Mouse (Mus musculus): ENCODE results near the gene Foxred1. TPM values are rescaled to one million over a fixed set of nuclear protein-coding genes. Genes with fewer than 3 reads are reported as not detected.
A peak's percentile ranks its signal among the peaks of the same experiment; 100 is the strongest.

Foxred1 gene
- 42.0 and 42.4 TPM in 2 replicates for polyA plus RNA-seq (2015; fragmentation: Nextera tagmentation; extraction: Ambion mirVana)

- 1% methylated on average over 65 of the region's 72 CpGs for WGBS
- Histone ChIP-seq H3K4me3 (replicated peaks) (peak within 1 kb of the TSS; percentile 69), H3K27ac (peak within 1 kb of the TSS; percentile 87), H3K27me3 (replicated peaks) (no peaks in the 10 kb centered on the region), H3K9me3 (no peaks in the 10 kb centered on the region), H3K36me3 (peaks cover 41% of the 10 kb centered on the region), H3K4me1 (replicated peaks) (peaks cover 12% of the 10 kb centered on the region), H3K4me2 (replicated peaks) (peak within 1 kb of the TSS; percentile 75), H3K9ac (peak within 1 kb of the TSS; percentile 77)
- peak; percentile 100 for ATAC-seq
Measured at GRCm38 (mm10) chr9:35210542-35211474, at the start of gene Foxred1. Foxred1 (minus strand) TSS chr9:35211055.

GRCm38 (mm10) chr9:35257365-35257764 is 46.5 kb upstream of the Foxred1 start:
- H3K4me1 ChIP-seq (replicated peaks), result no peaks in the 10 kb centered on the region
- no peaks in the 10 kb centered on the region for H3K9me3 ChIP-seq
- H3K27me3 ChIP-seq (replicated peaks), result no peaks in the 10 kb centered on the region
- no peak overlapping the region for H3K4me2 ChIP-seq (replicated peaks)
- no peak overlapping the region for H3K4me3 ChIP-seq (replicated peaks)
- H3K9ac ChIP-seq, result no peak overlapping the region
- 72% methylated on average over 7 of the region's 7 CpGs for WGBS
- no peaks in the 10 kb centered on the region for H3K36me3 ChIP-seq
- peak; percentile 72 for ATAC-seq
- no peak overlapping the region for H3K27ac ChIP-seq

GRCm38 (mm10) chr9:35249476-35249875 is 38.6 kb upstream of the Foxred1 start:
- no peaks in the 10 kb centered on the region for H3K36me3 ChIP-seq
- ATAC-seq, result no peak
- no peaks in the 10 kb centered on the region for H3K27me3 ChIP-seq (replicated peaks)
- H3K9ac ChIP-seq, result no peak overlapping the region
- no peak overlapping the region for H3K27ac ChIP-seq
- H3K9me3 ChIP-seq, result no peaks in the 10 kb centered on the region
- no peak overlapping the region for H3K4me3 ChIP-seq (replicated peaks)
- no peaks in the 10 kb centered on the region for H3K4me1 ChIP-seq (replicated peaks)
- no peak overlapping the region for H3K4me2 ChIP-seq (replicated peaks)

- Histone ChIP-seq H3K9ac (no peak overlapping the region), H3K36me3 (no peaks in the 10 kb centered on the region), H3K4me2 (replicated peaks) (no peak overlapping the region), H3K27ac (no peak overlapping the region), H3K4me3 (replicated peaks) (no peak overlapping the region), H3K4me1 (replicated peaks) (no peaks in the 10 kb centered on the region), H3K9me3 (no peaks in the 10 kb centered on the region), H3K27me3 (replicated peaks) (no peaks in the 10 kb centered on the region)
- 85% methylated on average over 2 of the region's 2 CpGs for WGBS
- ATAC-seq, result no peak
Measured at GRCm38 (mm10) chr9:35247405-35247804, 36.5 kb upstream of the Foxred1 start.

GRCm38 (mm10) chr9:35239734-35240133 is 28.9 kb upstream of the Foxred1 start:
- H3K4me3 ChIP-seq (replicated peaks), result no peak overlapping the region
- WGBS, result 71% methylated on average over 1 of the region's 1 CpGs
- no peaks in the 10 kb centered on the region for H3K27me3 ChIP-seq (replicated peaks)
- no peak for ATAC-seq
- no peak overlapping the region for H3K27ac ChIP-seq
- no peaks in the 10 kb centered on the region for H3K9me3 ChIP-seq
- H3K9ac ChIP-seq, result no peak overlapping the region
- no peak overlapping the region for H3K4me2 ChIP-seq (replicated peaks)
- 0 out of 2 replicates have a peak, but pooled peaks cover 4% of the 10 kb centered on the region for H3K36me3 ChIP-seq
- H3K4me1 ChIP-seq (replicated peaks), result no peaks in the 10 kb centered on the region

GRCm38 (mm10) chr9:35238915-35239571 is 28.2 kb upstream of the Foxred1 start:
- no peak for ATAC-seq
- H3K4me2 ChIP-seq (replicated peaks), result no peak overlapping the region
- no peak overlapping the region for H3K9ac ChIP-seq
- no peaks in the 10 kb centered on the region for H3K27me3 ChIP-seq (replicated peaks)
- 0 out of 2 replicates have a peak, but pooled peaks cover 4% of the 10 kb centered on the region for H3K36me3 ChIP-seq
- H3K27ac ChIP-seq, result no peak overlapping the region
- H3K4me1 ChIP-seq (replicated peaks), result no peaks in the 10 kb centered on the region
- H3K9me3 ChIP-seq, result no peaks in the 10 kb centered on the region
- 67% methylated on average over 6 of the region's 6 CpGs for WGBS
- no peak overlapping the region for H3K4me3 ChIP-seq (replicated peaks)

GRCm38 (mm10) chr9:35238371-35238770 is 27.5 kb upstream of the Foxred1 start:
- H3K9me3 ChIP-seq, result no peaks in the 10 kb centered on the region
- no peaks in the 10 kb centered on the region for H3K4me1 ChIP-seq (replicated peaks)
- ATAC-seq, result no peak
- 90% methylated on average over 1 of the region's 1 CpGs for WGBS
- H3K4me3 ChIP-seq (replicated peaks), result no peak overlapping the region
- no peaks in the 10 kb centered on the region for H3K27me3 ChIP-seq (replicated peaks)
- H3K36me3 ChIP-seq, result 0 out of 2 replicates have a peak, but pooled peaks cover 4% of the 10 kb centered on the region
- no peak overlapping the region for H3K4me2 ChIP-seq (replicated peaks)
- H3K9ac ChIP-seq, result no peak overlapping the region
- no peak overlapping the region for H3K27ac ChIP-seq

- no peak overlapping the region for H3K9ac ChIP-seq
- no peaks in the 10 kb centered on the region for H3K9me3 ChIP-seq
- WGBS, result 74% methylated on average over 3 of the region's 3 CpGs
- H3K4me3 ChIP-seq (replicated peaks), result no peak overlapping the region
- no peaks in the 10 kb centered on the region for H3K27me3 ChIP-seq (replicated peaks)
- 0 out of 2 replicates have a peak, but pooled peaks cover 4% of the 10 kb centered on the region for H3K36me3 ChIP-seq
- no peaks in the 10 kb centered on the region for H3K4me1 ChIP-seq (replicated peaks)
- H3K27ac ChIP-seq, result no peak overlapping the region
- ATAC-seq, result no peak
- no peak overlapping the region for H3K4me2 ChIP-seq (replicated peaks)
Measured at GRCm38 (mm10) chr9:35235996-35236395, 25.1 kb upstream of the Foxred1 start.

GRCm38 (mm10) chr9:35228671-35229070 is 17.8 kb upstream of the Foxred1 start:
- no peak for ATAC-seq
- Histone ChIP-seq H3K4me1 (replicated peaks) (no peaks in the 10 kb centered on the region), H3K27me3 (replicated peaks) (no peaks in the 10 kb centered on the region), H3K4me3 (replicated peaks) (no peak overlapping the region), H3K27ac (no peak overlapping the region), H3K36me3 (0 out of 2 replicates have a peak, but pooled peaks cover 2% of the 10 kb centered on the region), H3K4me2 (replicated peaks) (no peak overlapping the region), H3K9me3 (no peaks in the 10 kb centered on the region), H3K9ac (no peak overlapping the region)
- WGBS, result 85% methylated on average over 3 of the region's 3 CpGs

GRCm38 (mm10) chr9:35223466-35223865 is 12.6 kb upstream of the Foxred1 start:
- Histone ChIP-seq H3K36me3 (0 out of 2 replicates have a peak, but pooled peaks cover 5% of the 10 kb centered on the region), H3K27me3 (replicated peaks) (no peaks in the 10 kb centered on the region), H3K9me3 (no peaks in the 10 kb centered on the region), H3K4me1 (replicated peaks) (no peaks in the 10 kb centered on the region), H3K27ac (no peak overlapping the region), H3K9ac (no peak overlapping the region), H3K4me3 (replicated peaks) (no peak overlapping the region), H3K4me2 (replicated peaks) (no peak overlapping the region)
- no peak for ATAC-seq
- 95% methylated on average over 3 of the region's 3 CpGs for WGBS

GRCm38 (mm10) chr9:35217963-35218362 is 7.1 kb upstream of the Foxred1 start:
- Histone ChIP-seq H3K4me1 (replicated peaks) (no peaks in the 10 kb centered on the region), H3K27ac (no peak overlapping the region), H3K9me3 (no peaks in the 10 kb centered on the region), H3K36me3 (peaks cover 34% of the 10 kb centered on the region), H3K9ac (no peak overlapping the region), H3K4me2 (replicated peaks) (no peak overlapping the region), H3K27me3 (replicated peaks) (no peaks in the 10 kb centered on the region), H3K4me3 (replicated peaks) (no peak overlapping the region)
- ATAC-seq, result no peak
- WGBS, result 56% methylated on average over 1 of the region's 1 CpGs

Data from intestine, embryonic 15.5 days (tissue).